Mouse (Mus musculus) liver, adult 2 months (tissue): ENCODE data around the gene Bach2.

Source experiments
- CTCF ChIP-seq: fragments of 200-500 bp; IDR thresholded peaks from 2 replicates; pipeline ENCODE4 v1.5.1; 2011; ENCODE audit warnings: low read depth, low read length, control low read depth
- POLR2A ChIP-seq: fragments of 200-500 bp; IDR thresholded peaks from 2 replicates; pipeline ENCODE4 v1.6.1; 2011; ENCODE audit warnings: low read length, control low read depth; ENCODE audit not compliant: insufficient read depth; ENCODE audit errors: extremely low read depth

DNA sequence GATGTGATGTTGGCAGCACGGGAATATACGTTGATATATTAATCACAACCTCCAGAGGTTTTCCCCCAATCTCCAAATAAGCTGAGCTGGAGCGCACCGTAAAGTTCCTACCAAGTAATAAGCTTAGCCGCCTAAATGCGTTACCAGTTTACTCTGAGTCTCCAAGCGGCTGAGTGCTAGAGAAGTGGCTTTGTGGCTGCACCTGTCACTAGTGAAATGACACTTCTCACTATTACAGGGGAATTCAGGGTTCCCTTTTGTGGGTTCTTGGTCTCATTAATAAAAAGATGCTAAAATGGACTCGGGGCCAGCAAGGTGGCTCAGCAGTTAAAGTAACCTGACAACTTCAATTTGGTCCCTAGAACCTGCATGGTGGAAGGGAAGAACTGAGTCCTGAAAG lies 183.0 kb downstream of the Bach2 start:
- TF ChIP-seq CTCF (no peak), POLR2A (no peak)
